Mouse (Mus musculus) C2C12 (cell line): ENCODE measurements around the gene Pard3.

Source experiments
- CEBPB ChIP-seq: IDR thresholded peaks from one replicate; pipeline ENCODE4 v1.6.1; 2011; ENCODE audit warnings: low read depth, mild to moderate bottlenecking, control low read depth, moderate library complexity
- CTCF ChIP-seq: IDR thresholded peaks from one replicate; pipeline ENCODE4 v1.5.1; 2011; ENCODE audit not compliant: control insufficient read depth, insufficient read depth, insufficient read length
- MAX ChIP-seq: IDR thresholded peaks from one replicate; pipeline ENCODE4 v1.6.1; 2011; ENCODE audit warnings: mild to moderate bottlenecking, control low read depth
- MYOD1 ChIP-seq: IDR thresholded peaks from one replicate; pipeline ENCODE4 v1.6.1; 2011; ENCODE audit warnings: low read depth; ENCODE audit not compliant: control insufficient read depth, insufficient read length
- MYOG ChIP-seq: IDR thresholded peaks from one replicate; pipeline ENCODE4 v1.6.1; 2011; ENCODE audit not compliant: control insufficient read depth, insufficient read length; ENCODE audit errors: extremely low read depth
- USF1 ChIP-seq: IDR thresholded peaks from one replicate; pipeline ENCODE4 v1.6.1; 2011; ENCODE audit warnings: low read depth, mild to moderate bottlenecking, control low read depth, moderate library complexity

DNA sequence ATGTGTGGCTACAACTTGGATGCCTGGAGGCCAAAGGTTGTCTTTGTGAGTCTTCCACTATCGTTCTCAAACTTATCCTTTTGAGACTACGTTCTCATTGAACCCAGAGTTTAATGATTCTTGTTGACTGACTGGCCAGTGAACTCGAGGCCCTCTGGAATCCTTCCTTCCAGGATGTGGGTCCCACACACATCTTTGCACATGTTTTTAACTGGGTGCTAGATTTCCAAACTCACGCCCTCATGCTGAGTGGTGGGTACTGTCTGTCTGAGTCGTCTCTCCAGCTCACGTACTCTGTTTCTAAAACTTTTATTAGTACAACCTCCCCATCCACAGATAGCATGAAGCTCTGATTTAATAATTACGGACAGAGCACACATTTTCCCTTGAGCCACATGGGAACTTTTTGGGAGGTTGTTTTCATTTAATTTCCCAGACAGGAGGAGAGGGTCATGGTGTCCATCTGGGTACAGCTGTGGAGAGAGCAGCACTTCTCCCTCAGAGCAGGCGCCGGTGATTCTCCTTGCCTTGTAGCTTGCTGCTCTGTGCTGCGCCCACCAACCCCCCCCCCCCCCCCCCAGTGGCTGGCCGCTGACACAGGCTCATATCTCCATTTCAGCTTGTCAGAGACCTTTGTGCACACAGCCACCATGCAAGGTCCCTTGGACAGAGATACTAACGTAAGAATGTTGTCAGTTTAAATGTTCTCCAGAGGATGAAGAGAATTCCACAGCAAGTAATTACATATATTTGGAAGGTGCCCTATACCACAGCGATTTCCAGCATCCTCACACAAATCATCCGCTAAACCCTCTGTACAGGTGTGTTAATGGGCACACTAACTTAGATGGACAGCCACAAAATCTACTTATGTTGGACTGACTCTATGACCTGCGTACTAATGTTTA is 165.9 kb downstream of the Pard3 start:
- TF ChIP-seq CTCF = no peak
- TF ChIP-seq USF1 = no peak
- TF ChIP-seq MAX = no peak
- no peak for TF ChIP-seq MYOG
- no peak for TF ChIP-seq MYOD1
- TF ChIP-seq CEBPB = no peak
